Mouse (Mus musculus) olfactory bulb, adult 2 months (tissue): Measurements from ENCODE around the gene C130050O18Rik. TPM values are rescaled to one million over a fixed set of nuclear protein-coding genes. Genes with fewer than 3 reads are reported as not detected.

Experiments used
- H3K27ac ChIP-seq: fragments of 200-500 bp; 2 replicates; pipeline ENCODE4 v1.5.1; 2012; ENCODE audit warnings: low read depth, low read length; ENCODE audit not compliant: insufficient read depth
- H3K4me1 ChIP-seq: fragments of 200-500 bp; 2 replicates; pipeline ENCODE4 v1.6.1; 2012; ENCODE audit warnings: low read length; ENCODE audit not compliant: control insufficient read depth, insufficient read depth
- H3K4me3 ChIP-seq: fragments of 200-500 bp; 2 replicates; pipeline ENCODE4 v1.5.1; 2012; ENCODE audit warnings: mild to moderate bottlenecking, low read depth, low read length, moderate library complexity; ENCODE audit not compliant: insufficient read depth
- CTCF ChIP-seq: fragments of 200-500 bp; IDR thresholded peaks from 2 replicates; pipeline ENCODE4 v1.5.1; 2012; ENCODE audit warnings: low read depth, mild to moderate bottlenecking, low read length, moderate library complexity; ENCODE audit not compliant: insufficient read depth
- POLR2A ChIP-seq: fragments of 200-500 bp; IDR thresholded peaks from 2 replicates; pipeline ENCODE4 v1.6.1; 2012; ENCODE audit warnings: mild to moderate bottlenecking, low read depth, low read length, moderate library complexity; ENCODE audit not compliant: insufficient read depth
- WGBS: fragments of 180-500 bp; shearing (Covaris S2); methylation state at CpG from one replicate; pipeline ENCODE4 v1.1.7; 2018; 5-methylcytosine and 5-hydroxymethylcytosine counted together
- polyA plus RNA-seq: library from polyadenylated mRNA; stranded (reverse); fragments of >200 nt; gene quantifications from 2 replicates; pipeline ENCODE4 v1.2.4, GENCODE M21; 2012; ENCODE audit warnings: low replicate concordance; ENCODE audit not compliant: missing spikeins, insufficient read depth, insufficient read length

The C130050O18Rik gene
- polyA plus RNA-seq, 1 experiment = not detected

- no peak for TF ChIP-seq POLR2A
- no peak for TF ChIP-seq CTCF
- WGBS = 50% methylated on average over 18 of the region's 18 CpGs
- H3K4me3 ChIP-seq = no peak within 1 kb of the TSS
- H3K4me1 ChIP-seq = peaks cover 43% of the 10 kb centered on the region
- H3K27ac ChIP-seq = no peak within 1 kb of the TSS
Observed at GRCm38 (mm10) chr5:139377468-139378270, 27.4 kb upstream of the C130050O18Rik start, which contains the start of gene Gpr146. TSS of gene Gpr146 (plus strand) at chr5:139377697.

GRCm38 (mm10) chr5:139378271-139378556, 26.9 kb upstream of the C130050O18Rik start:
- WGBS = 92% methylated on average over 7 of the region's 7 CpGs
- Histone ChIP-seq H3K4me3 (no peak overlapping the region), H3K4me1 (peaks cover 46% of the 10 kb centered on the region), H3K27ac (no peak overlapping the region)
- no peak for TF ChIP-seq POLR2A
- no peak for TF ChIP-seq CTCF

- H3K4me3 ChIP-seq = no peak overlapping the region
- 72% methylated on average over 21 of the region's 21 CpGs for WGBS
- TF ChIP-seq POLR2A (no peak), CTCF (no peak)
- peaks cover 51% of the 10 kb centered on the region for H3K4me1 ChIP-seq
- H3K27ac ChIP-seq = peak overlapping the region; percentile 59
Observed at GRCm38 (mm10) chr5:139378986-139379629, 26.0 kb upstream of the C130050O18Rik start.

- no peak for TF ChIP-seq CTCF
- no peak for TF ChIP-seq POLR2A
- peak overlapping the region; percentile 68 for H3K4me3 ChIP-seq
- 34% methylated on average over 8 of the region's 8 CpGs for WGBS
- H3K27ac ChIP-seq = peak overlapping the region; percentile 24; the same call in 1 of the 2 replicates
- H3K4me1 ChIP-seq = peaks cover 51% of the 10 kb centered on the region
Observed at GRCm38 (mm10) chr5:139379771-139380384, 25.2 kb upstream of the C130050O18Rik start.

- Histone ChIP-seq H3K4me1 (peaks cover 51% of the 10 kb centered on the region), H3K27ac (peak overlapping the region; percentile 24; the same call in 1 of the 2 replicates)
- 4% methylated on average over 73 of the region's 73 CpGs for WGBS
Observed at GRCm38 (mm10) chr5:139380385-139381248, 24.5 kb upstream of the C130050O18Rik start.

GRCm38 (mm10) chr5:139381586-139382513, 23.2 kb upstream of the C130050O18Rik start:
- TF ChIP-seq CTCF = no peak
- no peak for TF ChIP-seq POLR2A
- Histone ChIP-seq H3K4me1 (peaks cover 51% of the 10 kb centered on the region), H3K27ac (peak overlapping the region; percentile 59), H3K4me3 (no peak overlapping the region)
- 63% methylated on average over 18 of the region's 18 CpGs for WGBS

More at GRCm38 (mm10) chr5:139380385-139381248, 24.5 kb upstream of the C130050O18Rik start:
- TF ChIP-seq CTCF (no peak), POLR2A (no peak)
- H3K4me3 ChIP-seq = peak overlapping the region; percentile 68

GRCm38 (mm10) chr5:139382760-139383159, 22.3 kb upstream of the C130050O18Rik start:
- 33% methylated on average over 8 of the region's 8 CpGs for whole genome bisulfite sequencing
- TF ChIP-seq POLR2A (no peak), CTCF (no peak)
- Histone ChIP-seq H3K27ac (peak overlapping the region; percentile 22), H3K4me3 (no peak overlapping the region), H3K4me1 (peaks cover 50% of the 10 kb centered on the region)
